Mouse (Mus musculus): ENCODE measurements around the gene Hbb-bh2. TPM values are rescaled to one million over a fixed set of nuclear protein-coding genes. Genes with fewer than 3 reads are reported as not detected.
"Not testable (repeated sequence)": the region's sequence is repeated elsewhere in the genome, so short reads cannot be mapped to it uniquely, and the experiment has no call there.

Gene Hbb-bh2
- polyA plus RNA-seq, 1 experiment from 2014 or later = not detected

GRCm38 (mm10) chr7:103808120-103808519 lies 32.2 kb downstream of the Hbb-bh2 start:
- H3K27me3 ChIP-seq (replicated peaks; ENCODE audit: control insufficient read depth, insufficient read depth, low read length) = not testable (repeated sequence)

DNA sequence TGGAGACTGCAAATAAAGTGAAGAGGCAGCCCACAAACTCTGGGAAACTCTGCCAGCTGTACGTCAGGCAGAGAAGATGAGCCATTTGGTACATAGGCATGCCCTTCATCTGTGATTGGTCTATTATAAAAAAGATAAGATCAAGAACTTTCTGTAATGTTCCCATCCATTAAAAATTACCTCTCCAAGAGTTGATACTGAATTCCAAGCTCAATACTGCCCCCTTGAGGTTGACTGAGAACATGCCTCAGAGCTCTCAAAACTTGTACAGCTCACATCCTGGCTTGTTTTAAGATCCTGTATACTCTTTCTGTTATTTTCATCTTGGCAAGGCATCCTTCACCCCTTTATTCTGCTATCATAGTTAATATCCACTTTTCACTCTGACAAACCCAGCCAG lies 33.5 kb downstream of the Hbb-bh2 start:
- no peak overlapping the region for H3K27ac ChIP-seq (ENCODE audit: low read length)
- H3K36me3 ChIP-seq (ENCODE audit: control insufficient read depth, insufficient read depth, low read length) = no peaks in the 10 kb centered on the region
- no peaks in the 10 kb centered on the region for H3K4me1 ChIP-seq (ENCODE audit: control insufficient read depth, insufficient read depth, low read length)
- H3K9me3 ChIP-seq (ENCODE audit: control insufficient read depth, low read length) = no peaks in the 10 kb centered on the region
- H3K9ac ChIP-seq (ENCODE audit: low read depth, low read length) = no peak overlapping the region
- ATAC-seq = no peak
- no peak overlapping the region for H3K4me3 ChIP-seq (ENCODE audit: low read length)
- no peak overlapping the region for H3K4me2 ChIP-seq (ENCODE audit: low read depth, low read length)
- H3K27me3 ChIP-seq (replicated peaks; ENCODE audit: control insufficient read depth, insufficient read depth, low read length) = no peaks in the 10 kb centered on the region
- 65% methylated on average over 1 of the region's 1 CpGs for WGBS

More at GRCm38 (mm10) chr7:103808120-103808519, 32.2 kb downstream of the Hbb-bh2 start:
- not testable (repeated sequence) for ATAC-seq; H3K27ac ChIP-seq (ENCODE audit: low read length); H3K9me3 ChIP-seq (ENCODE audit: control insufficient read depth, low read length); H3K36me3 ChIP-seq (ENCODE audit: control insufficient read depth, insufficient read depth, low read length); H3K4me3 ChIP-seq (ENCODE audit: low read length); H3K4me1 ChIP-seq (ENCODE audit: control insufficient read depth, insufficient read depth, low read length); H3K4me2 ChIP-seq (ENCODE audit: low read depth, low read length); H3K9ac ChIP-seq (ENCODE audit: low read depth, low read length)
- 77% methylated on average over 2 of the region's 2 CpGs for WGBS

DNA sequence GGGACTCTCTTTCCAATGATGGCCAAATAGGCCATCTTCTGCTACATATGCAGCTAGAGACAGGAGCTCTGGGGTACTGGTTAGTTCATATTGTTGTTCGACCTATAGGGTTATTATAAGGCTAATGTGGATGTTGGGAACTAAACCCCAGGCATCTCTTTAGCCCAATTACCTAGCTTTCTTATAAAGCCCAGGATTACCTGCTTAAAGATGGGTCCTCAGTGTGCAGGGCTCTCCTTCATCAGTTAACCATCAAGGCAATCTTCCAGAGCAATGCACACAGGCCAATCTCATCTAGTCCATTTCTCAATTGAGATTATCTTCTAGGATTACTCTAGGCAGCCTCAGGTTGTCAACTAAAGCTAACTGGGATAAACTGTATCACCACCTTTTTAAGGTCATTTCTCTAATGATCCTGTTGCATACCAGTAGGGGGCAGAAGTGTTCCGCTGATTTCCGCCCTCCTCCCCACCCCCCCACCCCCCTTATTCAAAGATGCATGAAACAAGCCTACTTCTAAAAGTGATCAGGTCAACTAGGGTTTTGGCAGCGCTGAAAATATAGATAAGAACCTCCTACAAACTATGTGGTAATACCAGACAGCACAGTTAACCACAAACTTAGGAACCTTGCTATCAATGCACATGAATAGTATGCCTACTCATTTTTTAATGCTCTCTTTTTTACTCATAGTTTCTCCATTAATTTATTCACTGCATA lies 47.5 kb downstream of the Hbb-bh2 start:
- 28% methylated on average over 4 of the region's 4 CpGs for WGBS

DNA sequence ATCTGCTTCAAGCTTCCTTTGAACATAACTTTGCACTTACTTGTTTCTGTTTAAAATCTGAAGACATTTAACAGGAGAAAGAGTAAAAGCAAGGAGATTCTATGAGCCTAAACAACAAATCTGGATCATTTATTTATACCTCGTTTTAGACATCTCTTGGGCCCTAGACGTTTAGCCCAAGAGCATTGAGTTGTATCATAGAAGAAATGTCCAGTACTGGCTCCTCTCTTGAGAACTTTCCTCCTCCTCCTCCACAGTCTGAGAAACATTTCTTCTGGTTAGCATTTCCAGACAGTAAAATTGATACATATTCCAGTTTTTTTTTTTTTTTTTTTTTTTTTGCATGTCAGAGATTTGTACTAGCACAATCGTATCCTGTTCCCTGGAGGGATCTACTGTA lies 48.6 kb downstream of the Hbb-bh2 start, which contains the start of gene Olfr67:
TSS of gene Olfr67 (minus strand) at position 101 of the 400 bp plus-strand sequence.
- Histone ChIP-seq H3K9me3 (ENCODE audit: control insufficient read depth, low read length) (no peaks in the 10 kb centered on the region), H3K27ac (ENCODE audit: low read length) (no peak within 1 kb of the TSS), H3K4me2 (ENCODE audit: low read depth, low read length) (no peak within 1 kb of the TSS), H3K4me1 (ENCODE audit: control insufficient read depth, insufficient read depth, low read length) (no peaks in the 10 kb centered on the region), H3K9ac (ENCODE audit: low read depth, low read length) (no peak within 1 kb of the TSS), H3K27me3 (replicated peaks; ENCODE audit: control insufficient read depth, insufficient read depth, low read length) (no peaks in the 10 kb centered on the region), H3K36me3 (ENCODE audit: control insufficient read depth, insufficient read depth, low read length) (no peaks in the 10 kb centered on the region), H3K4me3 (ENCODE audit: low read length) (no peak within 1 kb of the TSS)
- ATAC-seq = no peak
- WGBS = 77% methylated on average over 3 of the region's 3 CpGs

More for the DNA sequence above, 47.5 kb downstream of the Hbb-bh2 start:
- Histone ChIP-seq H3K9me3 (ENCODE audit: control insufficient read depth, low read length) (no peaks in the 10 kb centered on the region), H3K27ac (ENCODE audit: low read length) (no peak overlapping the region), H3K4me2 (ENCODE audit: low read depth, low read length) (no peak overlapping the region), H3K36me3 (ENCODE audit: control insufficient read depth, insufficient read depth, low read length) (no peaks in the 10 kb centered on the region), H3K4me3 (ENCODE audit: low read length) (no peak overlapping the region), H3K9ac (ENCODE audit: low read depth, low read length) (no peak overlapping the region), H3K27me3 (replicated peaks; ENCODE audit: control insufficient read depth, insufficient read depth, low read length) (no peaks in the 10 kb centered on the region), H3K4me1 (ENCODE audit: control insufficient read depth, insufficient read depth, low read length) (no peaks in the 10 kb centered on the region)
- no peak for ATAC-seq

Other genes starting within 250 kb of the Hbb-bh2 start
- not detected in 2 replicates for gene Olfr619, start 239.9 kb downstream of the Hbb-bh2 start, polyA plus RNA-seq (2015; fragmentation: Nextera tagmentation; extraction: Ambion mirVana)
- not detected in 2 replicates for gene Olfr620, start 228.0 kb downstream of the Hbb-bh2 start, polyA plus RNA-seq (2015; fragmentation: Nextera tagmentation; extraction: Ambion mirVana)
- not detected in 2 replicates for gene Olfr622, start 197.8 kb downstream of the Hbb-bh2 start, polyA plus RNA-seq (2015; fragmentation: Nextera tagmentation; extraction: Ambion mirVana)
- not detected in 2 replicates for gene Olfr623, start 176.8 kb downstream of the Hbb-bh2 start, polyA plus RNA-seq (2015; fragmentation: Nextera tagmentation; extraction: Ambion mirVana)
- 0.04 and 0.06 TPM in 2 replicates for gene Olfr624, start 169.3 kb downstream of the Hbb-bh2 start, polyA plus RNA-seq (2015; fragmentation: Nextera tagmentation; extraction: Ambion mirVana)
- gene Olfr625-ps1, start 157.8 kb downstream of the Hbb-bh2 start, polyA plus RNA-seq (2015; fragmentation: Nextera tagmentation; extraction: Ambion mirVana) = not detected in 2 replicates
- not detected in 2 replicates for gene Olfr243, start 125.8 kb downstream of the Hbb-bh2 start, polyA plus RNA-seq (2015; fragmentation: Nextera tagmentation; extraction: Ambion mirVana)
- gene Olfr628, start 110.1 kb downstream of the Hbb-bh2 start, polyA plus RNA-seq (2015; fragmentation: Nextera tagmentation; extraction: Ambion mirVana) = not detected in 2 replicates
- not detected in 2 replicates for gene Olfr629, start 95.6 kb downstream of the Hbb-bh2 start, polyA plus RNA-seq (2015; fragmentation: Nextera tagmentation; extraction: Ambion mirVana)
- not detected in 2 replicates for gene Olfr630, start 83.2 kb downstream of the Hbb-bh2 start, polyA plus RNA-seq (2015; fragmentation: Nextera tagmentation; extraction: Ambion mirVana)
- not detected in 2 replicates for gene Olfr69, start 68.9 kb downstream of the Hbb-bh2 start, polyA plus RNA-seq (2015; fragmentation: Nextera tagmentation; extraction: Ambion mirVana)
- not detected in 2 replicates for gene Olfr68, start 60.8 kb downstream of the Hbb-bh2 start, polyA plus RNA-seq (2015; fragmentation: Nextera tagmentation; extraction: Ambion mirVana)
- not detected in 2 replicates for gene Olfr67, start 48.7 kb downstream of the Hbb-bh2 start, polyA plus RNA-seq (2015; fragmentation: Nextera tagmentation; extraction: Ambion mirVana)
- gene Hbb-bt, start 26.5 kb downstream of the Hbb-bh2 start, polyA plus RNA-seq (2015; fragmentation: Nextera tagmentation; extraction: Ambion mirVana) = 1,955 and 2,476 TPM in 2 replicates
- gene Hbb-bs, start 12.4 kb downstream of the Hbb-bh2 start, polyA plus RNA-seq (2015; fragmentation: Nextera tagmentation; extraction: Ambion mirVana) = 6,207 and 7,496 TPM in 2 replicates
- 0.64 and 1.2 TPM in 2 replicates for gene Hbb-bh1, start 2.6 kb upstream of the Hbb-bh2 start, polyA plus RNA-seq (2015; fragmentation: Nextera tagmentation; extraction: Ambion mirVana)
- 30.0 and 42.2 TPM in 2 replicates for gene Hbb-y, start 12.7 kb upstream of the Hbb-bh2 start, polyA plus RNA-seq (2015; fragmentation: Nextera tagmentation; extraction: Ambion mirVana)
- not detected in 2 replicates for gene Olfr66, start 45.7 kb upstream of the Hbb-bh2 start, polyA plus RNA-seq (2015; fragmentation: Nextera tagmentation; extraction: Ambion mirVana)
- not detected in 2 replicates for gene Olfr64, start 54.0 kb upstream of the Hbb-bh2 start, polyA plus RNA-seq (2015; fragmentation: Nextera tagmentation; extraction: Ambion mirVana)
- not detected in 2 replicates for gene Olfr65, start 63.0 kb upstream of the Hbb-bh2 start, polyA plus RNA-seq (2015; fragmentation: Nextera tagmentation; extraction: Ambion mirVana)
- gene Olfr631, start 88.3 kb upstream of the Hbb-bh2 start, polyA plus RNA-seq (2015; fragmentation: Nextera tagmentation; extraction: Ambion mirVana) = not detected in 2 replicates
- not detected in 2 replicates for gene Olfr632, start 93.8 kb upstream of the Hbb-bh2 start, polyA plus RNA-seq (2015; fragmentation: Nextera tagmentation; extraction: Ambion mirVana)
- gene Olfr633, start 103.9 kb upstream of the Hbb-bh2 start, polyA plus RNA-seq (2015; fragmentation: Nextera tagmentation; extraction: Ambion mirVana) = not detected in 2 replicates
- not detected in 2 replicates for gene Olfr635, start 130.6 kb upstream of the Hbb-bh2 start, polyA plus RNA-seq (2015; fragmentation: Nextera tagmentation; extraction: Ambion mirVana)
- not detected in 2 replicates for gene Olfr638, start 158.2 kb upstream of the Hbb-bh2 start, polyA plus RNA-seq (2015; fragmentation: Nextera tagmentation; extraction: Ambion mirVana)
- gene Olfr639, start 176.8 kb upstream of the Hbb-bh2 start, polyA plus RNA-seq (2015; fragmentation: Nextera tagmentation; extraction: Ambion mirVana) = not detected in 2 replicates
- gene Olfr640, start 185.1 kb upstream of the Hbb-bh2 start, polyA plus RNA-seq (2015; fragmentation: Nextera tagmentation; extraction: Ambion mirVana) = not detected in 2 replicates
- not detected in 2 replicates for gene Olfr641, start 194.9 kb upstream of the Hbb-bh2 start, polyA plus RNA-seq (2015; fragmentation: Nextera tagmentation; extraction: Ambion mirVana)
- gene Olfr642, start 212.1 kb upstream of the Hbb-bh2 start, polyA plus RNA-seq (2015; fragmentation: Nextera tagmentation; extraction: Ambion mirVana) = not detected in 2 replicates
- gene 4930516K23Rik, start 220.9 kb upstream of the Hbb-bh2 start, polyA plus RNA-seq (2015; fragmentation: Nextera tagmentation; extraction: Ambion mirVana) = not detected in 2 replicates
- not detected in 2 replicates for gene Olfr644, start 231.3 kb upstream of the Hbb-bh2 start, polyA plus RNA-seq (2015; fragmentation: Nextera tagmentation; extraction: Ambion mirVana)
- not detected in 2 replicates for gene Olfr645, start 244.9 kb upstream of the Hbb-bh2 start, polyA plus RNA-seq (2015; fragmentation: Nextera tagmentation; extraction: Ambion mirVana)